Mouse (Mus musculus) kidney, adult 2 months (tissue): ENCODE measurements around the gene Gsg1l.

Source experiments
- CTCF ChIP-seq: fragments of 200-500 bp; conservative IDR thresholded peaks from 2 replicates; pipeline ENCODE4 v1.5.1; 2011; ENCODE audit warnings: low read depth, mild to moderate bottlenecking, control low read depth, low read length, moderate library complexity, mixed read lengths; ENCODE audit not compliant: insufficient read depth, insufficient read length
- POLR2A ChIP-seq: fragments of 200-500 bp; IDR thresholded peaks from one replicate; pipeline ENCODE4 v1.6.1; 2011; ENCODE audit warnings: low read depth, low read length, control low read depth

DNA sequence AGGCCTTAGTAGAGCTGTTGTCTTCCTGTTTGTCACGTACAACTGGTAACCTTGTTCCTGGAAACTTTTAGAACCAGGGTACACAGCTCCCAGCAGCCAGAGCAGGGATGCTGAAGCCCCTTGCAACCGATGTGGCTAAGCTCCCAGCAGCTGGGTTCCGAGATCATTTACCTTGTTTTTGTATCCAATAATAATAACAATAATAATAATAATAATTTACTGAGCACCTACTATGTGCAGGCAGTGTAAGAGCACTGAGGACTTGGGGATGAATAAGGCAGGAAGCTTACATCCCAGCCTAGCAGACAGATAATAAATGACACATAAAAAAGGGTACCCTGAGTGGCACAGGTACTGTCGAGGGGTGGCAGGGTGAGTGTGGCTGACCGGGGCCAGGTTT is 42.4 kb downstream of the Gsg1l start:
- no peak for TF ChIP-seq CTCF
- no peak for TF ChIP-seq POLR2A
